Mouse (Mus musculus) embryonic facial prominence, embryonic 14.5 days (tissue): ENCODE results near the gene Olfr101. TPM values are rescaled to one million over a fixed set of nuclear protein-coding genes. Genes with fewer than 3 reads are reported as not detected.

Source experiments
- ATAC-seq: fragments of 200-750 bp; cut with Nextera tagmentation; 2 replicates; pipeline ENCODE4 v1.8.0; 2017; ENCODE audit warnings: low read depth, moderate number of reproducible peaks, moderate TSS enrichment
- DNase-seq: peaks from one replicate; pipeline ENCODE4 v3.0.0-alpha.2; 2015; ENCODE audit warnings: low spot score
- H3K27ac ChIP-seq: fragments of 300-500 bp; sonication (generic); replicated peaks from 2 replicates; pipeline ENCODE4 v1.5.1; 2014; ENCODE audit warnings: low read depth, mild to moderate bottlenecking, low read length, moderate library complexity
- H3K27me3 ChIP-seq: fragments of 300-500 bp; sonication (generic); replicated peaks from 2 replicates; pipeline ENCODE4 v1.6.1; 2014; ENCODE audit warnings: low read length; ENCODE audit not compliant: control insufficient read depth, insufficient read depth
- H3K36me3 ChIP-seq: fragments of 300-500 bp; sonication (generic); 2 replicates; pipeline ENCODE4 v1.6.1; 2014; ENCODE audit warnings: low read length, mixed read lengths; ENCODE audit not compliant: control insufficient read depth, insufficient read depth
- H3K4me1 ChIP-seq: fragments of 300-500 bp; sonication (generic); 2 replicates; pipeline ENCODE4 v1.6.1; 2014; ENCODE audit warnings: antibody characterized with exemption, low read length; ENCODE audit not compliant: control insufficient read depth, insufficient read depth
- H3K4me2 ChIP-seq: fragments of 300-500 bp; sonication (generic); 2 replicates; pipeline ENCODE4 v1.6.1; 2014; ENCODE audit warnings: low read depth, mild to moderate bottlenecking, low read length, moderate library complexity, mixed read lengths
- H3K4me3 ChIP-seq: fragments of 300-500 bp; sonication (generic); 2 replicates; pipeline ENCODE4 v1.5.1; 2014; ENCODE audit warnings: low read depth, mild to moderate bottlenecking, low read length
- H3K9ac ChIP-seq: fragments of 300-500 bp; sonication (generic); 2 replicates; pipeline ENCODE4 v1.6.1; 2014; ENCODE audit warnings: low read depth, mild to moderate bottlenecking, low read length, moderate library complexity, mixed read lengths
- H3K9me3 ChIP-seq: fragments of 300-500 bp; sonication (generic); 2 replicates; pipeline ENCODE4 v1.6.1; 2016; ENCODE audit warnings: low read length; ENCODE audit not compliant: control insufficient read depth
- WGBS: fragments of 180-500 bp; shearing (Covaris S2); extraction: QIAGEN DNeasy Blood & Tissue Kit; methylation state at CpG from one replicate; pipeline ENCODE4 v1.1.7; 2014; 5-methylcytosine and 5-hydroxymethylcytosine counted together
- polyA plus RNA-seq: library from polyadenylated mRNA; unstranded; fragments of >200 nt; fragmentation: Nextera tagmentation; extraction: Ambion mirVana; gene quantifications from 2 replicates; pipeline ENCODE4 v1.2.1, GENCODE M21; 2014

Gene Olfr101
- not detected in 2 replicates for polyA plus RNA-seq

DNA sequence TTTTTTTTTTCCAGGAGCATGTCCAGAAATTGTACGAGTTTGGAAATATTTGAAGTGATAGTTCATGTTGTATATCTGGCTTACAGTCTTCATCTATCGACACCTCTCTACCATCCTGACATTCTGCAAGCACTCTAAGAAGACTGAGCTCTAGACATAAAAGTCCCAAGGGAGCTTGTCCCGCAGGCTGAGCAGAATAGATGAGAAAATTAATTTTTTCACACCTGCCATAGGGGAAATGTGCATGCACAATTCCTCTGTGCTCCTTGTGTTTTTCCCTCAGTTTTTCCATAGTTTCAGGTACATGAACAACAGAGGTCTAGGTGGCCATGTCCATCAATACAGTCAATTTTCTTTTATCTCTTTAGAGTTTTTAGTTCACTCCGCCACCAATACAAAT is at the start of gene Olfr101:
Gene Olfr101 (minus strand): TSS at position 101 of the 400 bp plus-strand sequence.
- no peak within 1 kb of the TSS for H3K27ac ChIP-seq
- no peak within 1 kb of the TSS for H3K4me3 ChIP-seq
- no peaks in the 10 kb centered on the region for H3K27me3 ChIP-seq
- no peak for DNase-seq
- ATAC-seq, result no peak
- WGBS, result 81% methylated on average over 4 of the region's 4 CpGs
- no peaks in the 10 kb centered on the region for H3K4me1 ChIP-seq
- no peaks in the 10 kb centered on the region for H3K36me3 ChIP-seq
- H3K9me3 ChIP-seq, result no peaks in the 10 kb centered on the region
- no peak within 1 kb of the TSS for H3K4me2 ChIP-seq
- H3K9ac ChIP-seq, result no peak within 1 kb of the TSS

DNA sequence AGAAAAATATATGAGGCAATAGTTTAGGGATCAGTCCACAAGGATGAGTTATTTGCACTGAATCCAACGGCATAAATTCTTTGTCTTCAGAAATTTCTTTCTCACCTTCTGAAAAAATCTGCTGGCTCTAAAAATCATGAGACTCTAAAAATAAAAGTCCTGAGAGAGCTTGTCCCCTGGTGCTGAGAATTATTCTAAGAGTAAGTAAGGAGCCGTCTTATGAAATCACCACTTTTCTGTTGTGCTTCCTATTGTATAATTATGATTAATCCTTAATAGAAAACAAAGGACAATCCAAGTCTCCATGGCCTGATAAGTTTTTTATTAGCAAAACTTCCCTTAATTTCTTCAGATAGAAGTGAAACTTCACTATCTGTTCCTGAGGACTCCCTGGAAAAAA is 35.5 kb upstream of the Olfr101 start, which contains the start of gene Olfr103:
Gene Olfr103 (minus strand): TSS at position 101 of the 400 bp plus-strand sequence.
- Histone ChIP-seq H3K4me2 (no peak within 1 kb of the TSS), H3K4me3 (no peak within 1 kb of the TSS), H3K36me3 (no peaks in the 10 kb centered on the region), H3K9me3 (no peaks in the 10 kb centered on the region), H3K4me1 (no peaks in the 10 kb centered on the region), H3K9ac (no peak within 1 kb of the TSS), H3K27ac (no peak within 1 kb of the TSS), H3K27me3 (no peaks in the 10 kb centered on the region)
- DNase-seq (no peak), ATAC-seq (no peak)
- WGBS, result 80% methylated on average over 2 of the region's 2 CpGs

DNA sequence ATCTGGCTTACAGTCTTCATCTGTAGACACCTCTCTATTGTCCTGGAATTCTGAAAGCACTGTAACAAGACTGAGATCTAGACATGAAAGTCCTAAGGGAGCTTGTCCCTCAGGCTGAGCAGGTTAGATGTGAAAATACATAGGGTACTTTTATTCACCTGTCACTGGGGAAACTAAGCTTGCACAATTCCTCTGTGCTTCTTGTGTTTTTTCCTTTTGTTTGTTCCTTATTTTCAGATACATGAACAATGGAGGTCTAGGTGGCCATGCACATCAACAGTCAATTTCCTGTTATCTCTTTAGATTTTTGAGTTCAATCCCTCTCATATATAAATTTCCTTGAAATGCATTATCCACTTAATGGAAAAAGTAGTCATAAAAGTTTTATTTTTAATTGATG is 12.8 kb upstream of the Olfr101 start, which contains the start of gene Olfr102:
Gene Olfr102 (minus strand): TSS at position 101 of the 400 bp plus-strand sequence.
- H3K36me3 ChIP-seq, result no peaks in the 10 kb centered on the region
- H3K9ac ChIP-seq, result no peak within 1 kb of the TSS
- H3K27me3 ChIP-seq, result no peaks in the 10 kb centered on the region
- H3K4me1 ChIP-seq, result no peaks in the 10 kb centered on the region
- H3K4me3 ChIP-seq, result no peak within 1 kb of the TSS
- DNase-seq, result no peak
- no peak for ATAC-seq
- no peak within 1 kb of the TSS for H3K4me2 ChIP-seq
- H3K9me3 ChIP-seq, result no peaks in the 10 kb centered on the region
- H3K27ac ChIP-seq, result no peak within 1 kb of the TSS

DNA sequence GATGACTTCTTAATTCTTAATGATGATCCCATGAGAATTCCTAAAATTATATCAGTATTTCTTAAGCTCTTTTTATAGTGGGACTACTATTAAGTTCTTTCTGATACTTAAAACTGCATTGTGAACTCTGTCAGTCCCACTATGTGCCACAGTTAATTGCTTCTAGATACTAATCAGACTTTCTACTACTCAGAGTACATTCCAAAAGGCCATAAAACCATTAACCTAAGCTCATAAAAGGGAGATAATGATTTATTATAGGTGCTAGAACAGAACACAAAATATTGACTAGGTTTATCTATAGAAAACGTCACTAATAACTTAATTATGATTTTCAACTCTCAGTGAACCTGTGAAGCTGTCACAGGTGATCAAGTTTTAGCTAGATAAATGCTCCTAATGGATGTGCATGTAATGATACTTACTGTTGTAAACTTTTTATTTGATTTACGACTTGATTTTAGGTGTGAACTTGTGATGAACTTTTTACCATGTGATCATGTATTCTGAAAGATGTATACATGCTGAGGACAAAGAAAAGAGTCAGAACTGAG is 6.1 kb upstream of the Olfr101 start:
- DNase-seq (no peak), ATAC-seq (no peak)
- 41% methylated on average over 2 of the region's 2 CpGs for WGBS
- Histone ChIP-seq H3K27me3 (no peaks in the 10 kb centered on the region), H3K4me3 (no peak overlapping the region), H3K4me1 (no peaks in the 10 kb centered on the region), H3K9ac (no peak overlapping the region), H3K9me3 (no peaks in the 10 kb centered on the region), H3K4me2 (no peak overlapping the region), H3K27ac (no peak overlapping the region), H3K36me3 (no peaks in the 10 kb centered on the region)

DNA sequence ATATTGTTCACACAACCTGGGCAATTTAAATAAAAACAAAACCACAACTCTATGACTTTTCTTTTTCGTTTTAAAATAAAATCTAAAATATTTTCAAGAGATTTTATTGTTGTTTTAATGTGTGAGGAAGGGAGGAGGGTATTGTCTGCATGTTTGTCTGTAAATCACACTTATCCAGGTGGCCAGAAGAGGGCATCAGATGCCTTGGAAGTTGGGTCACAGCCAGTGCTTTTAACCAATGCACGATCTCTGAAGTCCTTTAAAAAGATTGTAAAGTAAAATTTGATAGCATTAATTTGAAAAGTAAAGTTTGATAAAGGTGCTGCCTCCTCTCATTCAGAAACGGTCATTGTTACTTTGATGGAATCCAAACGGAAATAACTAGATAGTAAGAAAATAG is 4.4 kb upstream of the Olfr101 start:
- DNase-seq, result no peak
- H3K4me3 ChIP-seq, result no peak overlapping the region
- no peaks in the 10 kb centered on the region for H3K36me3 ChIP-seq
- H3K9me3 ChIP-seq, result no peaks in the 10 kb centered on the region
- 39% methylated on average over 4 of the region's 4 CpGs for WGBS
- H3K4me1 ChIP-seq, result no peaks in the 10 kb centered on the region
- H3K9ac ChIP-seq, result no peak overlapping the region
- no peak overlapping the region for H3K27ac ChIP-seq
- no peak for ATAC-seq
- no peak overlapping the region for H3K4me2 ChIP-seq
- no peaks in the 10 kb centered on the region for H3K27me3 ChIP-seq

DNA sequence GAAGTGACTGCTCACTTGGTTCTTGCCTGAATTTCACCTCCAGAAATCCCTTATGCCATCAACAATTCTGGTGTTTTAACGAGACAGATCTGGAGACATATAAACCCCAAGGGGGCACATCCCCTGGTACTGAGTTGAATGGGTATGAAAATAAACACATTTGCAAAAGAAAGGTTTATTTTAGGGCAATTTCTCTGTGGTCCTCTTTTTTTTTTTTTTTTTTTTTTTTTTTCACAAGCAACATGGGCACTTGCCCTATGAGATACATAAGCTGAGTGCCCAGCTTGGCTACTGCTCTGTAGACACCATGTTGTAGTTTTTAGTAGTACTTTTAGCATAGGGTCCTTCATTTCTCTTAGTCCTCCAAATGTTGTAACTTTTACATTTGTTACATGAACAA is 20.8 kb downstream of the Olfr101 start, which contains the start of gene Olfr99:
Gene Olfr99 (minus strand): TSS at position 101 of the 400 bp plus-strand sequence.
- H3K27me3 ChIP-seq, result no peaks in the 10 kb centered on the region
- no peak within 1 kb of the TSS for H3K27ac ChIP-seq
- H3K36me3 ChIP-seq, result no peaks in the 10 kb centered on the region
- no peak within 1 kb of the TSS for H3K9ac ChIP-seq
- no peaks in the 10 kb centered on the region for H3K4me1 ChIP-seq
- H3K4me2 ChIP-seq, result no peak within 1 kb of the TSS
- H3K9me3 ChIP-seq, result no peaks in the 10 kb centered on the region
- no peak within 1 kb of the TSS for H3K4me3 ChIP-seq
- DNase-seq, result no peak
- no peak for ATAC-seq
- WGBS, result 53% methylated on average over 1 of the region's 1 CpGs

DNA sequence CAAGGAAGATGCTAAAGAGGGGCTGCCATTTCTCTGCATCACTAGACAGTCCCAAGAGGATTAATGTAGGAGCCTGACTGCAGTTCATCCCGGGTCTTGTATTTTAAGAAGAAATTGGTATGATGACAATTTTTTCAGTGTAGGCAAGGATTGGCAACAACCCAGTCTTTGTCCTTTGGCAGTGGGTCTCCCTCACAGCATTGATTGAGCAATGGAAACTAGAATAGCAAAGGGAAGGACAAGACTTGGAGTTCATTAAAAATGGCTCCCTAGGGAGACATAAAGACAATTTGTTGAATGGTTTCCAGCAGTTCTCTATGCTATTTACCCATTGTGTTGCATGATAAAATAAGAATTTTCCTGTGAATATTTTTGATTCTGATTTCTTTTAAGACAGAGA is 23.8 kb downstream of the Olfr101 start:
- no peaks in the 10 kb centered on the region for H3K36me3 ChIP-seq
- H3K27ac ChIP-seq, result no peak overlapping the region
- no peak overlapping the region for H3K9ac ChIP-seq
- 67% methylated on average over 1 of the region's 1 CpGs for WGBS
- no peaks in the 10 kb centered on the region for H3K4me1 ChIP-seq
- no peaks in the 10 kb centered on the region for H3K9me3 ChIP-seq
- H3K4me2 ChIP-seq, result no peak overlapping the region
- ATAC-seq (no peak), DNase-seq (no peak)
- H3K4me3 ChIP-seq, result no peak overlapping the region
- H3K27me3 ChIP-seq, result no peaks in the 10 kb centered on the region

DNA sequence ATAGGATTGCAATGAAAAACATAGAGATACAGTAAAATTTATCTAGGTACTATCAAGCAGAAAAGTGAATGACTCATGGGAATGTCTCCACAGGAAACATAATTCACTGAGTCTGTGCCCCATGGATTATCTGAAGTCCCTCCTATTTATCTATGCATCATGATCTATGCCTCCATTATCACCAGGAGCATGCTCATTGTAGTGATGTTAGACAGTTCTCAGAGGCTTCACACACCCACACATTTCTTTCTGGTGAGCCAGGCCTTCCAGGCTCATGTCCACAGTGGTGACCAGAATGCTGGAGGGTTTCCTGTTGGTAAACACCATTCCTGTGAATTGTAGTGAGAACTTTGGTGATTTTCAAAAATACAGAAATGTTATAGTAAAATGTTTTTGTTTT is 27.5 kb downstream of the Olfr101 start:
- Histone ChIP-seq H3K4me1 (no peaks in the 10 kb centered on the region), H3K4me3 (no peak overlapping the region), H3K4me2 (no peak overlapping the region), H3K27me3 (no peaks in the 10 kb centered on the region), H3K27ac (no peak overlapping the region), H3K36me3 (no peaks in the 10 kb centered on the region), H3K9ac (no peak overlapping the region), H3K9me3 (no peaks in the 10 kb centered on the region)
- DNase-seq (no peak), ATAC-seq (no peak)

DNA sequence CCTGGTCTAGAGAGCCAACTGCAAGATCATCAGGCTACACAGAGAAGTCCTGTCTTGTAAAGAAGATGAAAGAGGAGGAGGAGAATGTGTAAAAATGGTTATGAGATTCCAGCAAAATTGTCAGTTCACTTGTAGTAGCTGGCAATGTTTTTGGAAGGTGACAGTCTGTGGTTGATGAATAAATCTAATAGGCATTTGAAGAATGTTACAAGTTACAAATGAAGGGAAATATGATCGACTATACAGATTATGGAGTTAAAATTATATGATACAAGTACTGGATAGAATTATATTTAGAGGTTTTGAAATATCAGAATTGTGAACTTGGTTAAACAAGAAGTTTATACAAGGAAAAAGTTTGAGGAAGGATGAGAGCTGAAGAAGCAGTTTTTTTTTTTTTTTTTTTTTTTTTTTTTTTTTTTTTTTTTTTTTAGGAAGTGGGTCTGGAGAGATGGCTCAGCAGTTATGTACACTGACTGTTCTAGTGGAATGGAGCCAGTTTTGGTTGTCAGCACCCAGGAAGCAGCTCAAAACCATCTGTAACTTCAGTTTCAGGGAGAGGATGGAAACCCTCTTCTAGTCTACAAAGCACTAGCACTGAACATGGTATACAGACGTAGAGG is 28.4 kb downstream of the Olfr101 start:
- no peaks in the 10 kb centered on the region for H3K9me3 ChIP-seq
- 82% methylated on average over 2 of the region's 2 CpGs for WGBS
- H3K9ac ChIP-seq, result no peak overlapping the region
- H3K4me2 ChIP-seq, result no peak overlapping the region
- no peak overlapping the region for H3K4me3 ChIP-seq
- H3K27ac ChIP-seq, result no peak overlapping the region
- H3K36me3 ChIP-seq, result no peaks in the 10 kb centered on the region
- H3K4me1 ChIP-seq, result no peaks in the 10 kb centered on the region
- no peaks in the 10 kb centered on the region for H3K27me3 ChIP-seq
- DNase-seq (no peak), ATAC-seq (no peak)
